Mouse (Mus musculus): Measurements from ENCODE around the gene Dclk1.

GRCm38 (mm10) chr3:55466348-55466747, 224.2 kb downstream of the Dclk1 start:
- 0 out of 2 replicates have a peak, but pooled peaks have one; percentile 7 for TF ChIP-seq CTCF (IDR thresholded peaks at IDR 0.05; ENCODE audit: low read depth)
- TF ChIP-seq EP300 (optimal IDR thresholded peaks at IDR 0.05): no peak
